Mouse (Mus musculus): ENCODE results near the gene Msi1.

- no peak for TF ChIP-seq USF1 (IDR thresholded peaks at IDR 0.05; ENCODE audit: low read depth)
- TF ChIP-seq CTCF (IDR thresholded peaks at IDR 0.05; ENCODE audit: control insufficient read depth, insufficient read depth, insufficient read length), result no peak
- TF ChIP-seq MYOD1 (IDR thresholded peaks at IDR 0.05; ENCODE audit: control insufficient read depth, insufficient read length, low read depth), result no peak
- no peak for TF ChIP-seq MAX (IDR thresholded peaks at IDR 0.05)
- no peak for TF ChIP-seq CEBPB (IDR thresholded peaks at IDR 0.05; ENCODE audit: low read depth)
Observed at GRCm38 (mm10) chr5:115474174-115474828, 44.9 kb downstream of the Msi1 start.
